Comparison of ENCODE assay signal across 24 mouse cellular contexts in genomic region chr7:16263843-16264242, GRCm38 (mm10). TPM values are rescaled to one million over a fixed set of nuclear protein-coding genes. Genes with fewer than 3 reads are reported as not detected.
DNase-seq lines count a peak whose midpoint lies in the region; ATAC-seq lines count a peak whose summit lies in the region.
"Had no signal": no experiment of that assay in that cellular context is flagged by ENCODE, and none has a peak within 500 bp of the region (broad histone marks: within the 10 kb centered on the region; RNA-seq: fewer than 3 reads in every experiment).

No protein-coding gene starts in this region.

- no peaks in the 10 kb centered on the region for H3K27me3 ChIP-seq in splenic B cell, adult 2 months (ENCODE audit: control insufficient read depth, insufficient read depth, low read length, poor library complexity, severe bottlenecking)
- H3K27me3 ChIP-seq: forebrain, embryonic 13.5 days; heart, embryonic 15.5 days; Patski had no signal

- ATAC-seq in granulocyte monocyte progenitor cell, adult 5-6 weeks (replicated peaks; ENCODE audit: poor library complexity, severe bottlenecking), result peak; percentile 26; the same call in 1 of the 2 replicates
- ATAC-seq: forebrain, embryonic 13.5 days; forebrain, embryonic 16.5 days; Patski had no signal

- no peaks in the 10 kb centered on the region for H3K36me3 ChIP-seq in splenic B cell, adult 2 months (ENCODE audit: control insufficient read depth, insufficient read depth, low read length, poor library complexity, severe bottlenecking)
- H3K36me3 ChIP-seq: forebrain, embryonic 10.5 days; heart, embryonic 15.5 days had no signal

- peak; percentile 32 for DNase-seq in 416B (ENCODE audit: low read depth)
- DNase-seq in B cell, adult 2 months, result peak; percentile 44
- peak; percentile 47 for DNase-seq in splenic B cell, adult 2 months (ENCODE audit: low read depth, low spot score)
- DNase-seq in yolk sac, embryonic 10.5 days (ENCODE audit: low spot score), result no peak
- DNase-seq in cerebellum, adult 11 months, result no peak
- DNase-seq: adrenal gland, postnatal 10 days; adrenal gland, postnatal 36 days; cerebellum, adult 2 months; cerebellum, adult 9-11 months; cerebellum, postnatal 36 days; gastrocnemius, postnatal 10 days; gastrocnemius, postnatal 36 days; heart, adult 18-20 months; heart, postnatal 10 days; heart, postnatal 4 days; kidney, adult 11 months had no signal

RNA-seq across cellular contexts. Expression of gene C5ar1, which starts 4.5 kb away (rescaled TPM):
- 0.21 TPM in 1 of 2 replicates, not detected in the other for total RNA-seq in granulocyte monocyte progenitor cell, adult 5-6 weeks (2014; fragmentation: Nextera tagmentation)
- total RNA-seq in granulocyte monocyte progenitor cell, adult 5-6 weeks (2017), result 0.67 and 1.1 TPM in 2 replicates
- total RNA-seq: ES-E14 had no signal

RNA-seq across cellular contexts. Expression of gene Inafm1, which starts 9.6 kb away (rescaled TPM):
- total RNA-seq in granulocyte monocyte progenitor cell, adult 5-6 weeks (2014; fragmentation: Nextera tagmentation), result 13.6 and 14.6 TPM in 2 replicates
- total RNA-seq in granulocyte monocyte progenitor cell, adult 5-6 weeks (2017), result 3.2 and 3.3 TPM in 2 replicates

RNA-seq across cellular contexts. Expression of gene C5ar2, which starts 19.9 kb away (rescaled TPM):
- total RNA-seq in granulocyte monocyte progenitor cell, adult 5-6 weeks (2014; fragmentation: Nextera tagmentation), result 0.15 TPM in 1 of 2 replicates, not detected in the other
- 0.13 and 0.93 TPM in 2 replicates for total RNA-seq in granulocyte monocyte progenitor cell, adult 5-6 weeks (2017)
- total RNA-seq: hindbrain, postnatal 0 days had no signal

RNA-seq across cellular contexts. Expression of gene Ccdc9, which starts 22.8 kb away (rescaled TPM):
- 31.7 and 50.9 TPM in 2 replicates for total RNA-seq in granulocyte monocyte progenitor cell, adult 5-6 weeks (2014; fragmentation: Nextera tagmentation)
- 54.0 and 62.0 TPM in 2 replicates for total RNA-seq in granulocyte monocyte progenitor cell, adult 5-6 weeks (2017)

RNA-seq across cellular contexts. Expression of gene Dhx34, which starts 42.0 kb away (rescaled TPM):
- total RNA-seq in granulocyte monocyte progenitor cell, adult 5-6 weeks (2014; fragmentation: Nextera tagmentation), result 5.5 and 8.7 TPM in 2 replicates
- total RNA-seq in granulocyte monocyte progenitor cell, adult 5-6 weeks (2017), result 4.4 and 9.4 TPM in 2 replicates

Comparison
In these comparisons a context has a peak if more than half of its experiments do, and no peak if none do; other contexts are left out.
1. DNase-seq: peak in 416B (single experiment), B cell, adult 2 months (2 of 2) and splenic B cell, adult 2 months (single experiment); none in yolk sac, embryonic 10.5 days (single experiment) and cerebellum, adult 11 months (single experiment).